Mouse (Mus musculus): Measurements from ENCODE around the gene Rabl6. TPM values are rescaled to one million over a fixed set of nuclear protein-coding genes. Genes with fewer than 3 reads are reported as not detected.
A peak's percentile ranks its signal among the peaks of the same experiment; 100 is the strongest.

Gene Rabl6
- polyA plus RNA-seq (2015; fragmentation: Nextera tagmentation; extraction: Ambion mirVana): 71.3 and 75.7 TPM in 2 replicates

- under 1% methylated on average over 80 of the region's 80 CpGs for WGBS
- H3K9me3 ChIP-seq: no peaks in the 10 kb centered on the region
- no peaks in the 10 kb centered on the region for H3K27me3 ChIP-seq (replicated peaks)
- H3K27ac ChIP-seq: peak within 1 kb of the TSS; percentile 90
- H3K9ac ChIP-seq: peak within 1 kb of the TSS; percentile 89
- no peaks in the 10 kb centered on the region for H3K36me3 ChIP-seq (replicated peaks)
- ATAC-seq (replicated peaks): peak; percentile 94
- peaks cover 26% of the 10 kb centered on the region for H3K4me1 ChIP-seq
- peak within 1 kb of the TSS; percentile 83 for H3K4me3 ChIP-seq
- H3K4me2 ChIP-seq: peak within 1 kb of the TSS; percentile 73
These were observed at the start of gene Rabl6 for GRCm38 (mm10) chr2:25607761-25608622. Gene Rabl6 (minus strand): TSS chr2:25608521.

DNA sequence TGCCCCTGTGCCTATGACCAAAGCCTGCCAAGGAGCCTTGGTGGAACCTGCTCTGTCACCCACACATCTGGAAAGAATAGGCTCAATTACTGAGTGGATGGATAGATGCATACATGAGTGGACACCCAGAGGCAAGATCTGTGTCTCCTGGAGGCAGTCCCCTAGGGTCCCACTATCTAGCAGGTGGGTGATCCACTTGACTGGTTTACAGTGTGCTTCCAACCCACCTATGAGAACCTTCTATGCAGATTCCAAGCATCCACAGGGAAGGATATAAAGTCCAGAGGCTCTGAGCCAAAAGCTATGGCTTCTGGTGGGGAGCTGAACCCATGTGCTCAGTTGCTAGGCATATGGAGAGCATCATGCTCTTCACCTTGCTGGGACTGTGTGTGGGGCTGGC, 49.3 kb upstream of the Rabl6 start, which contains the start of gene Lcn5:
Lcn5 (plus strand) TSS at position 301 of the 400 bp plus-strand sequence.
- Histone ChIP-seq H3K27ac (no peak within 1 kb of the TSS), H3K4me1 (no peaks in the 10 kb centered on the region), H3K9me3 (no peaks in the 10 kb centered on the region), H3K36me3 (replicated peaks) (no peaks in the 10 kb centered on the region), H3K9ac (no peak within 1 kb of the TSS), H3K4me2 (no peak within 1 kb of the TSS), H3K27me3 (replicated peaks) (no peaks in the 10 kb centered on the region), H3K4me3 (no peak within 1 kb of the TSS)
- ATAC-seq (replicated peaks): no peak

- Histone ChIP-seq H3K4me2 (no peak overlapping the region), H3K4me1 (no peaks in the 10 kb centered on the region), H3K9ac (no peak overlapping the region), H3K36me3 (replicated peaks) (no peaks in the 10 kb centered on the region), H3K9me3 (no peaks in the 10 kb centered on the region), H3K27me3 (replicated peaks) (no peaks in the 10 kb centered on the region), H3K4me3 (no peak overlapping the region), H3K27ac (no peak overlapping the region)
- 81% methylated on average over 4 of the region's 4 CpGs for WGBS
- no peak for ATAC-seq (replicated peaks)
These were observed 48.9 kb upstream of the Rabl6 start for GRCm38 (mm10) chr2:25657246-25657645.

GRCm38 (mm10) chr2:25656691-25657090, 48.4 kb upstream of the Rabl6 start:
- ATAC-seq (replicated peaks): no peak
- H3K9ac ChIP-seq: no peak overlapping the region
- no peak overlapping the region for H3K4me3 ChIP-seq
- H3K27me3 ChIP-seq (replicated peaks): no peaks in the 10 kb centered on the region
- no peaks in the 10 kb centered on the region for H3K4me1 ChIP-seq
- no peak overlapping the region for H3K27ac ChIP-seq
- no peaks in the 10 kb centered on the region for H3K9me3 ChIP-seq
- H3K4me2 ChIP-seq: no peak overlapping the region
- no peaks in the 10 kb centered on the region for H3K36me3 ChIP-seq (replicated peaks)
- 85% methylated on average over 4 of the region's 4 CpGs for WGBS

DNA sequence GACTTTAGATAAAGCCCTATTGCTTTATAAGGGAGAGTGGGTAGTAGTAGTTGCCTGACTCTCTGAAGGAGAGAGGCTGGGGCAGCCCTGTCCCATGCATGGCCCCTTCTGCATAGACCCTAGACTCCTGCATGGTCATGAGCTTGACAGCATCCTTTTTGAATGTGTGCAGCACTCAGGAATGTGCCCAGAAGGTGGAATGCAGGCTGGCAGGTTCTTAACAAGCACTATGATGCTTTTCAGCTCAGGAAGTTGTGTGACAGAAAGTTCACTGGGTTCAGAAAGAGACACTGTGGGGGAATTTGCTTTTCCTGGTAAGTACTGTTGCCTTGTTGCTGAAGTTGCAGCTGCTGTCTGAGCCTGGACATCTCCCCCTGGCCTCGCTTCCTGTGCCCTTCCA, 46.2 kb upstream of the Rabl6 start:
- no peak for ATAC-seq (replicated peaks)
- Histone ChIP-seq H3K36me3 (replicated peaks) (no peaks in the 10 kb centered on the region), H3K4me3 (no peak overlapping the region), H3K9me3 (no peaks in the 10 kb centered on the region), H3K27ac (no peak overlapping the region), H3K4me2 (no peak overlapping the region), H3K27me3 (replicated peaks) (no peaks in the 10 kb centered on the region), H3K4me1 (no peaks in the 10 kb centered on the region), H3K9ac (no peak overlapping the region)
- WGBS: 74% methylated on average over 1 of the region's 1 CpGs

- no peaks in the 10 kb centered on the region for H3K4me1 ChIP-seq
- H3K9me3 ChIP-seq: no peaks in the 10 kb centered on the region
- H3K4me2 ChIP-seq: no peak within 1 kb of the TSS
- no peak within 1 kb of the TSS for H3K4me3 ChIP-seq
- H3K27me3 ChIP-seq (replicated peaks): no peaks in the 10 kb centered on the region
- no peak within 1 kb of the TSS for H3K27ac ChIP-seq
- ATAC-seq (replicated peaks): no peak
- H3K36me3 ChIP-seq (replicated peaks): no peaks in the 10 kb centered on the region
- no peak within 1 kb of the TSS for H3K9ac ChIP-seq
- 88% methylated on average over 2 of the region's 2 CpGs for WGBS
These were observed 44.6 kb upstream of the Rabl6 start, which contains the start of gene Lcn8 for GRCm38 (mm10) chr2:25652902-25653301. Gene Lcn8 (plus strand): TSS chr2:25653120.

DNA sequence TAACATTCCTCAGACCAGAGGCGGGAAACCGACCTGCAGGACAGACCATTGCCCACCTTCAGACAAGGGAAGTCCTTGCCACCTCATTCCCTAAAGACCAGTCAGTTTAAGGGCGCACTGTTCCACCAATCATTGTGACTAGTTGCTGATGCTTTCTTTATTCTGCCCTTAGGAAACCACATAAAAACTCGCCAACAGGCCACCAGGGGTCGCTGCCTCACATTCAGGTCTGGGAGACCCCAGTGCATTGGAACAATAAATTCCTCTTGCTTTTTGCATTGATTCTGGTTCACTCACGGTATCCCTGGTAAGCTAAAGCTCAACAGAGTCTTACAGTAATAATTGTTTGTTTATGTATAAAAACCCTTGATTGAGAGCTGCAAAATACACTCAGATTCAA, 31.6 kb upstream of the Rabl6 start:
- Histone ChIP-seq H3K27ac (no peak overlapping the region), H3K27me3 (replicated peaks) (no peaks in the 10 kb centered on the region), H3K4me3 (no peak overlapping the region), H3K9ac (no peak overlapping the region), H3K4me1 (no peaks in the 10 kb centered on the region), H3K9me3 (no peaks in the 10 kb centered on the region), H3K4me2 (no peak overlapping the region), H3K36me3 (replicated peaks) (no peaks in the 10 kb centered on the region)
- no peak for ATAC-seq (replicated peaks)
- WGBS: 19% methylated on average over 6 of the region's 6 CpGs

GRCm38 (mm10) chr2:25634046-25634445, 25.7 kb upstream of the Rabl6 start:
- Histone ChIP-seq H3K9me3 (no peaks in the 10 kb centered on the region), H3K27ac (no peak overlapping the region), H3K9ac (no peak overlapping the region), H3K27me3 (replicated peaks) (no peaks in the 10 kb centered on the region), H3K4me2 (no peak overlapping the region), H3K4me1 (no peaks in the 10 kb centered on the region), H3K4me3 (no peak overlapping the region), H3K36me3 (replicated peaks) (no peaks in the 10 kb centered on the region)
- ATAC-seq (replicated peaks): no peak
- WGBS: 20% methylated on average over 1 of the region's 1 CpGs

GRCm38 (mm10) chr2:25633616-25634015, 25.3 kb upstream of the Rabl6 start:
- Histone ChIP-seq H3K27ac (no peak overlapping the region), H3K4me1 (no peaks in the 10 kb centered on the region), H3K27me3 (replicated peaks) (no peaks in the 10 kb centered on the region), H3K9me3 (no peaks in the 10 kb centered on the region), H3K9ac (no peak overlapping the region), H3K4me2 (no peak overlapping the region), H3K4me3 (no peak overlapping the region), H3K36me3 (replicated peaks) (no peaks in the 10 kb centered on the region)
- no peak for ATAC-seq (replicated peaks)
- 84% methylated on average over 3 of the region's 3 CpGs for WGBS

GRCm38 (mm10) chr2:25628738-25629137, 20.4 kb upstream of the Rabl6 start:
- no peaks in the 10 kb centered on the region for H3K36me3 ChIP-seq (replicated peaks)
- no peak overlapping the region for H3K9ac ChIP-seq
- H3K4me2 ChIP-seq: no peak overlapping the region
- no peaks in the 10 kb centered on the region for H3K27me3 ChIP-seq (replicated peaks)
- no peaks in the 10 kb centered on the region for H3K4me1 ChIP-seq
- no peak for ATAC-seq (replicated peaks)
- H3K9me3 ChIP-seq: no peaks in the 10 kb centered on the region
- 59% methylated on average over 4 of the region's 4 CpGs for WGBS
- H3K27ac ChIP-seq: no peak overlapping the region
- H3K4me3 ChIP-seq: no peak overlapping the region

GRCm38 (mm10) chr2:25627811-25628210, 19.5 kb upstream of the Rabl6 start, which contains the start of gene Fcna:
Gene Fcna (minus strand): TSS chr2:25628030.
- no peak within 1 kb of the TSS for H3K27ac ChIP-seq
- no peaks in the 10 kb centered on the region for H3K27me3 ChIP-seq (replicated peaks)
- no peaks in the 10 kb centered on the region for H3K36me3 ChIP-seq (replicated peaks)
- H3K9me3 ChIP-seq: no peaks in the 10 kb centered on the region
- WGBS: 87% methylated on average over 6 of the region's 6 CpGs
- no peak within 1 kb of the TSS for H3K9ac ChIP-seq
- no peak within 1 kb of the TSS for H3K4me3 ChIP-seq
- no peak for ATAC-seq (replicated peaks)
- no peaks in the 10 kb centered on the region for H3K4me1 ChIP-seq
- H3K4me2 ChIP-seq: no peak within 1 kb of the TSS

DNA sequence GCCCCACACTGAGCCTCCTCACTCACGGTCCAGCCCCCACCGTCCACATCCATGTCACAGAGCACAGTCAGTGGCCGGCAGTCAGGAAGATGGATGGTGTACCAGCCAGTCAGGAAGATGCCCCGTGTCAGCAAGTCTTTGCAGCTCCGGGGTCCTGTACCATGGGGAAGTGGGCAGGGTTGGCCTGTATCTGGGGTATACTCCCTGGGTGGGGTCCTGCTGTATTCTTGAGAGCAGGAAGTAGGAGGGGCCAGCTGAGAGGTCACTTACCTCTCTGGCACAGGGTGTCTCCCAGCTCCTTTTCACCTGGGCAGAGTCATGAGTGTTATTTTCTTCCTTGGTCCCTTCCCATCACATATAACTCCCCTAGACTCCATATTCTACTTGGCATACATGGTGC, 17.7 kb upstream of the Rabl6 start:
- no peak overlapping the region for H3K9ac ChIP-seq
- WGBS: 77% methylated on average over 5 of the region's 5 CpGs
- ATAC-seq (replicated peaks): no peak

More for the DNA sequence above, 17.7 kb upstream of the Rabl6 start:
- no peak overlapping the region for H3K4me3 ChIP-seq
- H3K4me1 ChIP-seq: peaks cover 13% of the 10 kb centered on the region
- no peaks in the 10 kb centered on the region for H3K36me3 ChIP-seq (replicated peaks)
- no peaks in the 10 kb centered on the region for H3K27me3 ChIP-seq (replicated peaks)
- no peak overlapping the region for H3K4me2 ChIP-seq
- H3K9me3 ChIP-seq: no peaks in the 10 kb centered on the region
- H3K27ac ChIP-seq: no peak overlapping the region
